Mouse (Mus musculus): Measurements from ENCODE around the gene Slc5a7. TPM values are rescaled to one million over a fixed set of nuclear protein-coding genes. Genes with fewer than 3 reads are reported as not detected.

Gene Slc5a7
- polyA plus RNA-seq, 2 experiments = 0.01 to 0.02 TPM

- no peaks in the 10 kb centered on the region for H3K36me3 ChIP-seq (replicated peaks; ENCODE audit: control insufficient read depth, insufficient read depth, low read depth)
- TF ChIP-seq EP300 (IDR thresholded peaks at IDR 0.05; ENCODE audit: low read depth) (no peak), CTCF (IDR thresholded peaks at IDR 0.05; ENCODE audit: low read depth) (no peak)
- no peak overlapping the region for H3K4me2 ChIP-seq (ENCODE audit: low read depth)
- H3K4me1 ChIP-seq (replicated peaks; ENCODE audit: control insufficient read depth in 2 of 2, insufficient read depth in 2 of 2, low read length in 1 of 2) = no peaks in the 10 kb centered on the region
- H3K9me3 ChIP-seq (ENCODE audit: control insufficient read depth, low read length) = no peaks in the 10 kb centered on the region
- DNase-seq (ENCODE audit: low read depth in 3 of 3, low spot score in 3 of 3) = no peak
- no peaks in the 10 kb centered on the region for H3K27me3 ChIP-seq (ENCODE audit: control insufficient read depth, insufficient read depth, low read length)
- no peak overlapping the region for H3K9ac ChIP-seq (replicated peaks)
- no peak for ATAC-seq (ENCODE audit: insufficient read depth)
- H3K27ac ChIP-seq = no peak overlapping the region
- no peak overlapping the region for H3K4me3 ChIP-seq (ENCODE audit: insufficient read depth in 1 of 2, low read depth in 2 of 2, low read length in 2 of 2)
Observed at GRCm38 (mm10) chr17:54243650-54244300, 55.1 kb downstream of the Slc5a7 start.

DNA sequence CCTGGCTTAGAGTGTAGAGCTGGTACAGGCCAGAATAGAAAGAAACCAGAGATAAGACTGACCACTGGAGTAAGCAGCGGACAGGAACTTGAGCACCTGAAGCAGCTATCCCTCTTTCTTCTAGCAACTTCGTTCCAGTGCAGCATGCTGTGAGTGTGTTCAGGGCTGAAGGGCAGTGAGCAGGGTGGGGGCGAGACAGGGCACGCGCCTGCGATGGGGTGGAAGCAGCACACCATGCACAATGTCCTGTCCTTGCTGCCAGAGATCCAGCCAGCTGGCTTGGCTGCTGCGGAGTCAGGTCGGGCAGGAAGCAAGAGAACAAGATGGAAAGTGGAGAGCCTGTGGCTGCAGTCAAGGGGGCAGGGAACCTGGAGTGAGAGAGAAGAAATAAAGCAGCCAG lies 59.4 kb downstream of the Slc5a7 start:
- DNase-seq (ENCODE audit: low read depth in 3 of 3, low spot score in 3 of 3) = no peak
- no peaks in the 10 kb centered on the region for H3K9me3 ChIP-seq (ENCODE audit: control insufficient read depth, low read length)
- H3K27me3 ChIP-seq (ENCODE audit: control insufficient read depth, insufficient read depth, low read length) = no peaks in the 10 kb centered on the region
- H3K4me3 ChIP-seq (ENCODE audit: insufficient read depth in 1 of 2, low read depth in 2 of 2, low read length in 2 of 2) = no peak overlapping the region
- TF ChIP-seq EP300 (IDR thresholded peaks at IDR 0.05; ENCODE audit: low read depth) (no peak), CTCF (IDR thresholded peaks at IDR 0.05; ENCODE audit: low read depth) (no peak)
- no peaks in the 10 kb centered on the region for H3K36me3 ChIP-seq (replicated peaks; ENCODE audit: control insufficient read depth, insufficient read depth, low read depth)
- H3K4me1 ChIP-seq (replicated peaks; ENCODE audit: control insufficient read depth in 2 of 2, insufficient read depth in 2 of 2, low read length in 1 of 2) = no peaks in the 10 kb centered on the region
- H3K9ac ChIP-seq (replicated peaks) = no peak overlapping the region
- no peak overlapping the region for H3K27ac ChIP-seq
- WGBS (ENCODE audit: insufficient replicate concordance) = 56% methylated on average over 8 of the region's 8 CpGs
- no peak overlapping the region for H3K4me2 ChIP-seq (ENCODE audit: low read depth)
- no peak for ATAC-seq (ENCODE audit: insufficient read depth)

All from liver, embryonic 14.5 days (tissue).